Mouse (Mus musculus): ENCODE results near the gene Immp2l. TPM values are rescaled to one million over a fixed set of nuclear protein-coding genes. Genes with fewer than 3 reads are reported as not detected.

Gene Immp2l
- polyA plus RNA-seq, 1 experiment from 2014 or later: 18.5 TPM

DNA sequence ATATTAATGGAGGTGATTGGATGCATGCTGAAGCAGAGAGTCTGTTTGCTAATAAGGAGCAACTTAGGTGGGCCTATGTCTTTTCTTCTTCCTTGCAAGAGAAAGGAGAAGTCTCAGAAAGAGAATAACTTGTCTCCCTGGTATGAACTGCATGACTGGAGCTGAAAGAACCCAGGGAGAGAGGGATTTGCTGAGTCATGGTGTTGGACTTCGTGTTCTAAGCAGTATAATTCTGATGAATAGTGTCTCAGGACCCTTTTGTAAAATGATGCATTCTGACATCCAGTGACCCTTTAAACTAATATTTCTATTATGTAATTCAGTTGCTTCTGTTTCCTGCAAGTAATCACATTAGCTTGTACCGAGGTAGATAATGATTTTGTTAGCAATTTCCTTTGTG lies 208.1 kb downstream of the Immp2l start:
- Histone ChIP-seq H3K4me2 (replicated peaks; ENCODE audit: low read depth, low read length) (no peak overlapping the region), H3K27ac (ENCODE audit: low read length) (no peak overlapping the region), H3K9me3 (ENCODE audit: control insufficient read depth, low read depth, low read length) (no peaks in the 10 kb centered on the region), H3K4me3 (ENCODE audit: low read depth, low read length) (no peak overlapping the region), H3K9ac (replicated peaks; ENCODE audit: low read depth, low read length) (no peak overlapping the region), H3K4me1 (ENCODE audit: control insufficient read depth, insufficient read depth, low read length) (no peaks in the 10 kb centered on the region), H3K27me3 (ENCODE audit: control insufficient read depth, insufficient read depth, low read length) (no peaks in the 10 kb centered on the region), H3K36me3 (ENCODE audit: control insufficient read depth, insufficient read depth, low read length) (no peaks in the 10 kb centered on the region)
- no peak for ATAC-seq (ENCODE audit: insufficient number of reproducible peaks, insufficient read depth, low FRiP score, low read depth)
- 33% methylated on average over 2 of the region's 2 CpGs for WGBS

DNA sequence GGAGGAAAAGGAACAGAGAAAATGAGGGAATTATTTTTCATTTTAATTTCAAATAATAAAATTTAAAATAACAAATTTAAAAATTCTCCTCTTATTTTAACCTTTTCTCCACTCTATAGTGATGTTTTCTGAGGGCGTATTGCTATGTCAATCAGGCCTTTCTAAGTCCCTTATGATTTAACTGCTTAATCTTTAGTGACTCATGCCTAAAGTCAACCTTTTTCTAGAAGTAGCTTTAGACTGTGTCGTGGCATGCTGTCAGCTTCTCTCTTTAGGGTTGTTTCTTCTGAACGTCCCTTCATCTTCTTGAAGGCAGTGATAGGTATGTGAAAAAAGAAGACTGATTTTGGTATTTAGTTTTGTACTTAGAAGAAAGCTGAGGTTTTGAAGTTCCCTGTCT lies 214.0 kb downstream of the Immp2l start:
- Histone ChIP-seq H3K27me3 (ENCODE audit: control insufficient read depth, insufficient read depth, low read length) (no peaks in the 10 kb centered on the region), H3K9ac (replicated peaks; ENCODE audit: low read depth, low read length) (no peak overlapping the region), H3K4me3 (ENCODE audit: low read depth, low read length) (no peak overlapping the region), H3K9me3 (ENCODE audit: control insufficient read depth, low read depth, low read length) (no peaks in the 10 kb centered on the region), H3K4me1 (ENCODE audit: control insufficient read depth, insufficient read depth, low read length) (no peaks in the 10 kb centered on the region), H3K27ac (ENCODE audit: low read length) (no peak overlapping the region), H3K36me3 (ENCODE audit: control insufficient read depth, insufficient read depth, low read length) (no peaks in the 10 kb centered on the region), H3K4me2 (replicated peaks; ENCODE audit: low read depth, low read length) (no peak overlapping the region)
- 57% methylated on average over 3 of the region's 3 CpGs for WGBS
- no peak; the same call in 1 of the 2 replicates for ATAC-seq (ENCODE audit: insufficient number of reproducible peaks, insufficient read depth, low FRiP score, low read depth)

DNA sequence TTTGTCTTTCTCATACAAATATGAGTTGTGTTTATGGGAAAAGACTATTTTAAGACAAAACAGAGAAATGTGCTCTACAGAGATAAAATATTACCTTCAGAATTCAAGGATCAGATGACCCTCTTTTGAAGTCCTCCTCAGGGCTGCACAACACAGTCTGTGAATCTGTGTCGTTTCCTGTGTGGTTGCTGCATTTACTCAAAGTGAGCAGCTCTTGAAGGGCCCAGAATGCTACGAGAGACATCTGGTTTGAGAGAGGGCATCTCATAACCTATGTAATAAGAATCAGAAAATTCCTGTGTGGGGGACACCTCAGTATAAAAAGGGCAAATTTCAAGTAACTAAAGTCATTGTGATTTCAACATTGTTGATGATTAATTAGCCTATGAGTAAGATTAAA lies 217.3 kb downstream of the Immp2l start:
- H3K27ac ChIP-seq (ENCODE audit: low read length): no peak overlapping the region
- no peaks in the 10 kb centered on the region for H3K4me1 ChIP-seq (ENCODE audit: control insufficient read depth, insufficient read depth, low read length)
- H3K36me3 ChIP-seq (ENCODE audit: control insufficient read depth, insufficient read depth, low read length): no peaks in the 10 kb centered on the region
- 52% methylated on average over 2 of the region's 2 CpGs for whole genome bisulfite sequencing
- no peak overlapping the region for H3K9ac ChIP-seq (replicated peaks; ENCODE audit: low read depth, low read length)
- no peak for ATAC-seq (ENCODE audit: insufficient number of reproducible peaks, insufficient read depth, low FRiP score, low read depth)
- no peaks in the 10 kb centered on the region for H3K9me3 ChIP-seq (ENCODE audit: control insufficient read depth, low read depth, low read length)
- no peak overlapping the region for H3K4me2 ChIP-seq (replicated peaks; ENCODE audit: low read depth, low read length)
- H3K4me3 ChIP-seq (ENCODE audit: low read depth, low read length): no peak overlapping the region
- H3K27me3 ChIP-seq (ENCODE audit: control insufficient read depth, insufficient read depth, low read length): no peaks in the 10 kb centered on the region

DNA sequence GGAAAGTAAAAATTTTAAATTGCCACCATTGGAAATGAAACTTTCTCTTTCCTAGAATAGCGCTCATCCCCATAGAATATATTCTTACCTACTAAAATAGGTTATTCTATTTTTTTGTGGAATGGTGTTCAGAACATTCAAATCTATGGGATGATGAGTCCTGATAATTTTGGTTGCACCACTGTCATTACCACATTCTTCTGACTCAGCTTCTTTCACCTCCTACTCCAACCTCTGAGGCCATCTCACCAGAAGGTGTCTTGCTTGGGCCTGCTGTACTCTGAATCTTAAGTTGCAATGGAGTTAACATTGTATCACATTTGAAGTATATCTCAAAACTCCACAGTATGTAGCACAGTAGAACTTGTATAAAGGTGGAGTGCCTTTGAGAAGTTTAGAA lies 224.4 kb downstream of the Immp2l start:
- no peaks in the 10 kb centered on the region for H3K4me1 ChIP-seq (ENCODE audit: control insufficient read depth, insufficient read depth, low read length)
- no peaks in the 10 kb centered on the region for H3K36me3 ChIP-seq (ENCODE audit: control insufficient read depth, insufficient read depth, low read length)
- H3K9me3 ChIP-seq (ENCODE audit: control insufficient read depth, low read depth, low read length): no peaks in the 10 kb centered on the region
- no peaks in the 10 kb centered on the region for H3K27me3 ChIP-seq (ENCODE audit: control insufficient read depth, insufficient read depth, low read length)
- H3K27ac ChIP-seq (ENCODE audit: low read length): no peak overlapping the region
- H3K4me2 ChIP-seq (replicated peaks; ENCODE audit: low read depth, low read length): no peak overlapping the region
- H3K4me3 ChIP-seq (ENCODE audit: low read depth, low read length): no peak overlapping the region
- no peak for ATAC-seq (ENCODE audit: insufficient number of reproducible peaks, insufficient read depth, low FRiP score, low read depth)
- H3K9ac ChIP-seq (replicated peaks; ENCODE audit: low read depth, low read length): no peak overlapping the region
- WGBS: 95% methylated on average over 1 of the region's 1 CpGs

DNA sequence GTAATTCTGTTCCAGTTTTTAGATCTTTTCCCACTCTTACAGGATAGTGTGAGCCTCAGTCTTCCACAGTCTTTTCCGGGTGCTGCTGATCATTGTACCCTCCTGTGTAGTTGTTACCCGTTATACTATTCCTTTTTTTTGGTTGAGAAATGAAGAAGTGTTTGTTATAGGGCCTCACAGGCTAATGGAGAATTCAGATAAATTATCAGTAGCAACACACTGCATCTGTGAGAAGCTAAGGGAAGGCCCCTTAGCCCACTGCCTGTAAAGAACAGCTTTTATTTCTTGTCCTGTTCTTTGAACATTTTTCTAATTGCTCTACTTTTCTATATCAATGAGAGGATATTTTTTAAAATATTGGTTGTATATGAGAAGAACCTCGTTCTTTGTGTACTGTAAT lies 226.2 kb downstream of the Immp2l start:
- Histone ChIP-seq H3K4me1 (ENCODE audit: control insufficient read depth, insufficient read depth, low read length) (no peaks in the 10 kb centered on the region), H3K27ac (ENCODE audit: low read length) (no peak overlapping the region), H3K27me3 (ENCODE audit: control insufficient read depth, insufficient read depth, low read length) (no peaks in the 10 kb centered on the region), H3K9me3 (ENCODE audit: control insufficient read depth, low read depth, low read length) (no peaks in the 10 kb centered on the region), H3K9ac (replicated peaks; ENCODE audit: low read depth, low read length) (no peak overlapping the region), H3K4me3 (ENCODE audit: low read depth, low read length) (no peak overlapping the region), H3K36me3 (ENCODE audit: control insufficient read depth, insufficient read depth, low read length) (no peaks in the 10 kb centered on the region), H3K4me2 (replicated peaks; ENCODE audit: low read depth, low read length) (no peak overlapping the region)
- no peak for ATAC-seq (ENCODE audit: insufficient number of reproducible peaks, insufficient read depth, low FRiP score, low read depth)
- WGBS: 77% methylated on average over 3 of the region's 3 CpGs

DNA sequence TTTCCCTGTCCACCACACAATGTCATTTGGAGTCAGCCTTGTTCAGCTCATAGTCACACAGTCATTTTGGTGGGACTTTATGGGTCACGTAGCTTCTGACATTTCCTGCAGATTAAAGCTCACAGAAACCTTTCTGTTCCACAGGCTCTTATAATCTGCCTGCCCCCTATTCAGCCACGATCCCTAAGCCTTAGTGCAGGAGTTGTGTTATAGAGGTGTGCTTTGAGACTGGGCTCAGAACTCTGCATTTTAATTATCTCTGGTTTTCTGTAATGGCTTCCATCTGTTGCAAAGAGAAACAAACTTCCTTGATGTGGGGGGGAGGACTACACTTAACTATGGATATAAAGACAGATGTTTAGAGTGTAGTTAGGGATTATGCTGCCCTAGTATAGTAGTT lies 234.0 kb downstream of the Immp2l start:
- 78% methylated on average over 2 of the region's 2 CpGs for WGBS
- no peak for ATAC-seq (ENCODE audit: insufficient number of reproducible peaks, insufficient read depth, low FRiP score, low read depth)
- H3K27me3 ChIP-seq (ENCODE audit: control insufficient read depth, insufficient read depth, low read length): no peaks in the 10 kb centered on the region
- H3K4me2 ChIP-seq (replicated peaks; ENCODE audit: low read depth, low read length): no peak overlapping the region
- no peaks in the 10 kb centered on the region for H3K4me1 ChIP-seq (ENCODE audit: control insufficient read depth, insufficient read depth, low read length)
- H3K27ac ChIP-seq (ENCODE audit: low read length): no peak overlapping the region
- no peak overlapping the region for H3K4me3 ChIP-seq (ENCODE audit: low read depth, low read length)
- no peak overlapping the region for H3K9ac ChIP-seq (replicated peaks; ENCODE audit: low read depth, low read length)
- no peaks in the 10 kb centered on the region for H3K9me3 ChIP-seq (ENCODE audit: control insufficient read depth, low read depth, low read length)
- no peaks in the 10 kb centered on the region for H3K36me3 ChIP-seq (ENCODE audit: control insufficient read depth, insufficient read depth, low read length)

DNA sequence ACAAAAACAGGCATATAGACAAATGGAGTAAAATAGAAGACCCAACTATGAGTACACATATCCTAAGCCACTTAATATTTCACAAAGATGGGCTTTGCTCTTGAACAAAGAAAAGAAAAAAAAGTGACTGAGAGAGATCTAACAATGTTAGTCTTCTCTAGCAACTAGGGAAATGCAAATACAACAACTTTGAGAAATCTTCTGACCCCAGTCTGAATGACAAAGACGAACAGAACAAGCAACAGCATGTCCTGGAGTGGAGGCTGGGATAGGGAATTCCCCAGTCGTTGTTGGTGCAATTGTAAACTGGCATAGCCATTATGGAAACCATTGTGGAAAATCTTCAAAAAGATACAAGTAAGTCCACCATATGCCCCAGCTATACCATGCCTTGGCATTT lies 235.7 kb downstream of the Immp2l start:
- Histone ChIP-seq H3K27ac (ENCODE audit: low read length) (no peak overlapping the region), H3K4me2 (replicated peaks; ENCODE audit: low read depth, low read length) (no peak overlapping the region), H3K4me1 (ENCODE audit: control insufficient read depth, insufficient read depth, low read length) (no peaks in the 10 kb centered on the region), H3K27me3 (ENCODE audit: control insufficient read depth, insufficient read depth, low read length) (no peaks in the 10 kb centered on the region), H3K36me3 (ENCODE audit: control insufficient read depth, insufficient read depth, low read length) (no peaks in the 10 kb centered on the region), H3K4me3 (ENCODE audit: low read depth, low read length) (no peak overlapping the region), H3K9ac (replicated peaks; ENCODE audit: low read depth, low read length) (no peak overlapping the region), H3K9me3 (ENCODE audit: control insufficient read depth, low read depth, low read length) (no peaks in the 10 kb centered on the region)
- no peak for ATAC-seq (ENCODE audit: insufficient number of reproducible peaks, insufficient read depth, low FRiP score, low read depth)
- WGBS: 63% methylated on average over 2 of the region's 2 CpGs

DNA sequence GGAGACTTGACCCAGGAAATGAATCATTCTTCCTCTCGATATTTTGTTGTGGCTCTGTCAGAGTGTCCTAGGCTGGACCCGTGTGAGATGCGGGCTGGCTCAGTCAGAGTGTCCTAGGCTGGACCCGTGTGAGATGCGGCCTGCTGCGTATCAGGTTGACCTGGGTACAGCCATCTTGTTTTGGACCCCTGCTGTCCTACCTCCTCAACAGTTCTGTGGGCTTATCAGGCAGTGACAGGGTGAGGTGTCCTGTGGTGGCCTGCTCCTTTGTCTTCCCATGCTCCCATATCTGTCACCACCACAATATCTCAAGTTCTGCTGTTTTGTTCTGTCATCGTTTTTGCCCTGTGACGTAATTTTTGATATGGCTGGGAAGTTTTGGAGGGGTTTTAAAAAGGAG lies 250.2 kb downstream of the Immp2l start:
- no peak overlapping the region for H3K4me3 ChIP-seq (ENCODE audit: low read depth, low read length)
- H3K4me1 ChIP-seq (ENCODE audit: control insufficient read depth, insufficient read depth, low read length): no peaks in the 10 kb centered on the region
- H3K36me3 ChIP-seq (ENCODE audit: control insufficient read depth, insufficient read depth, low read length): no peaks in the 10 kb centered on the region
- no peak for ATAC-seq (ENCODE audit: insufficient number of reproducible peaks, insufficient read depth, low FRiP score, low read depth)
- H3K27ac ChIP-seq (ENCODE audit: low read length): no peak overlapping the region
- no peak overlapping the region for H3K9ac ChIP-seq (replicated peaks; ENCODE audit: low read depth, low read length)
- no peaks in the 10 kb centered on the region for H3K27me3 ChIP-seq (ENCODE audit: control insufficient read depth, insufficient read depth, low read length)
- no peaks in the 10 kb centered on the region for H3K9me3 ChIP-seq (ENCODE audit: control insufficient read depth, low read depth, low read length)
- H3K4me2 ChIP-seq (replicated peaks; ENCODE audit: low read depth, low read length): no peak overlapping the region
- WGBS: 85% methylated on average over 8 of the region's 8 CpGs

DNA sequence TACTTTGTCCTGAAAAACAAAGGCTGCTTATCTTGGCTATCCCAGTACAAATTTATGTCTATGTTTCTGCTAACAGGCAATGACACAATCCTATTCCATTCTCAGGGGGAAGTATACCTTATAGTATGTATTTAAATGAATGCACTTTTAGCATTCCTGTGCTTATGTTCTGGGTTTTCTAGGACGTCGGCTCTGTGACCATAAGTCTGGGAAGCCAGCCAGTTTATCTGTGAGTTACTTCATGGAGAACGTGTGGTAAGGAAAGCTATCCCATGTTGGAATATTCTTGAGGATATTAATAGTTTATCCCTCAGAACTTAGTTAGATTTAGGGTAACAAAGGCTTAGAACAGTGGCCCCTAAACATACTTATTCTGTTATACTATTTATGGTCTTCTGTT lies 251.5 kb downstream of the Immp2l start:
- Histone ChIP-seq H3K36me3 (ENCODE audit: control insufficient read depth, insufficient read depth, low read length) (no peaks in the 10 kb centered on the region), H3K9me3 (ENCODE audit: control insufficient read depth, low read depth, low read length) (no peaks in the 10 kb centered on the region), H3K4me3 (ENCODE audit: low read depth, low read length) (no peak overlapping the region), H3K27me3 (ENCODE audit: control insufficient read depth, insufficient read depth, low read length) (no peaks in the 10 kb centered on the region), H3K27ac (ENCODE audit: low read length) (no peak overlapping the region), H3K9ac (replicated peaks; ENCODE audit: low read depth, low read length) (no peak overlapping the region), H3K4me1 (ENCODE audit: control insufficient read depth, insufficient read depth, low read length) (no peaks in the 10 kb centered on the region), H3K4me2 (replicated peaks; ENCODE audit: low read depth, low read length) (no peak overlapping the region)
- no peak for ATAC-seq (ENCODE audit: insufficient number of reproducible peaks, insufficient read depth, low FRiP score, low read depth)
- WGBS: 29% methylated on average over 3 of the region's 3 CpGs

All from stomach, embryonic 14.5 days (tissue).